Mouse (Mus musculus) intestine, embryonic 14.5 days (tissue): Measurements from ENCODE around the gene Fgfr2. TPM values are rescaled to one million over a fixed set of nuclear protein-coding genes. Genes with fewer than 3 reads are reported as not detected.

Experiments
- ATAC-seq: fragments of 200-750 bp; cut with Nextera tagmentation; replicated peaks from 2 replicates; pipeline ENCODE4 v1.8.0; 2017; ENCODE audit warnings: low read depth, moderate number of reproducible peaks, moderate TSS enrichment, moderate library complexity; ENCODE audit not compliant: low FRiP score, low TSS enrichment
- DNase-seq: peaks from one replicate; pipeline ENCODE4 v3.0.0-alpha.2; 2018; ENCODE audit warnings: low spot score
- H3K27ac ChIP-seq: fragments of 300-500 bp; sonication (generic); 2 replicates; pipeline ENCODE4 v1.5.1; 2014; ENCODE audit warnings: low read depth, mild to moderate bottlenecking, control low read depth
- H3K27me3 ChIP-seq: fragments of 300-500 bp; sonication (generic); replicated peaks from 2 replicates; pipeline ENCODE4 v1.6.1; 2014; ENCODE audit warnings: low read length, control low read depth; ENCODE audit not compliant: control insufficient read depth, insufficient read depth
- H3K36me3 ChIP-seq: fragments of 300-500 bp; sonication (generic); 2 replicates; pipeline ENCODE4 v1.6.1; 2014; ENCODE audit warnings: low read length, control low read depth; ENCODE audit not compliant: control insufficient read depth, insufficient read depth
- H3K4me1 ChIP-seq: fragments of 300-500 bp; sonication (generic); replicated peaks from 2 replicates; pipeline ENCODE4 v1.6.1; 2014; ENCODE audit warnings: low read length, control low read depth, mixed read lengths; ENCODE audit not compliant: control insufficient read depth, insufficient read depth
- H3K4me2 ChIP-seq: fragments of 300-500 bp; sonication (generic); 2 replicates; pipeline ENCODE4 v1.6.1; 2014; ENCODE audit warnings: low read length
- H3K4me3 ChIP-seq: fragments of 300-500 bp; sonication (generic); 2 replicates; pipeline ENCODE4 v1.5.1; 2014; ENCODE audit warnings: low read depth, low read length, control low read depth, mixed read lengths
- H3K9ac ChIP-seq: fragments of 300-500 bp; sonication (generic); 2 replicates; pipeline ENCODE4 v1.6.1; 2014; ENCODE audit warnings: mild to moderate bottlenecking, low read length
- H3K9me3 ChIP-seq: fragments of 300-500 bp; sonication (generic); 2 replicates; pipeline ENCODE4 v1.6.1; 2016; ENCODE audit warnings: low read length, control low read depth; ENCODE audit not compliant: control insufficient read depth
- WGBS: fragments of 180-500 bp; shearing (Covaris S2); extraction: QIAGEN DNeasy Blood & Tissue Kit; methylation state at CpG from one replicate; pipeline ENCODE4 v1.1.7; 2014; 5-methylcytosine and 5-hydroxymethylcytosine counted together
- polyA plus RNA-seq: library from polyadenylated mRNA; unstranded; fragments of >200 nt; fragmentation: Nextera tagmentation; extraction: Ambion mirVana; gene quantifications from 2 replicates; pipeline ENCODE4 v1.2.1, GENCODE M21; 2014

The Fgfr2 gene
- polyA plus RNA-seq, 1 experiment from 2014 or later = 105 TPM

DNA sequence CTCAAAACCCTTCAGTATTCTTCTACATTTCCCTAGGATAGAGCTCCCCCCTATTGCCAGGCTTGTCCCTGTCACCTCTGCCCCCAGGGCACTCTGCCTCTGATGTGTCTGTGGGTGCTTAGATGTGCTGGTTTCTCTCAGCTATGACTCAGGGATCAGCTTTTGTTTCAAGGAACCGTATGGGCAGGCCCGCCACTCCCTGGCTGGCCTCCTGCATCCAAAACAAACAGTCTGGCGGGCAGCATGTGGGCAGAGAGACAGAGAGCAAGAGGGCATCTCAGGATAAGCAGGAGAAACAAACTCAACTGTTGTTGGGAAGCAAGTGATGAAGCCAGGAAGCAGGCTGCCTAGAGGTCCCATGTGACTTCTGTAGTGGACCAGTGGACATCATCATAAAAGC is 2267.5 kb downstream of the Fgfr2 start:
- Histone ChIP-seq H3K4me1 (no peaks in the 10 kb centered on the region), H3K9ac (no peak overlapping the region), H3K27me3 (no peaks in the 10 kb centered on the region), H3K4me2 (no peak overlapping the region), H3K4me3 (no peak overlapping the region), H3K36me3 (no peaks in the 10 kb centered on the region), H3K27ac (no peak overlapping the region), H3K9me3 (no peaks in the 10 kb centered on the region)
- ATAC-seq (no peak), DNase-seq (no peak)
- WGBS = 46% methylated on average over 3 of the region's 3 CpGs

GRCm38 (mm10) chr7:130854684-130855292 is 2268.4 kb downstream of the Fgfr2 start:
- Histone ChIP-seq H3K27me3 (no peaks in the 10 kb centered on the region), H3K36me3 (no peaks in the 10 kb centered on the region), H3K9me3 (no peaks in the 10 kb centered on the region), H3K4me2 (no peak overlapping the region), H3K4me1 (no peaks in the 10 kb centered on the region), H3K4me3 (no peak overlapping the region), H3K27ac (no peak overlapping the region), H3K9ac (no peak overlapping the region)
- WGBS = 61% methylated on average over 4 of the region's 4 CpGs
- no peak for ATAC-seq
- no peak for DNase-seq

DNA sequence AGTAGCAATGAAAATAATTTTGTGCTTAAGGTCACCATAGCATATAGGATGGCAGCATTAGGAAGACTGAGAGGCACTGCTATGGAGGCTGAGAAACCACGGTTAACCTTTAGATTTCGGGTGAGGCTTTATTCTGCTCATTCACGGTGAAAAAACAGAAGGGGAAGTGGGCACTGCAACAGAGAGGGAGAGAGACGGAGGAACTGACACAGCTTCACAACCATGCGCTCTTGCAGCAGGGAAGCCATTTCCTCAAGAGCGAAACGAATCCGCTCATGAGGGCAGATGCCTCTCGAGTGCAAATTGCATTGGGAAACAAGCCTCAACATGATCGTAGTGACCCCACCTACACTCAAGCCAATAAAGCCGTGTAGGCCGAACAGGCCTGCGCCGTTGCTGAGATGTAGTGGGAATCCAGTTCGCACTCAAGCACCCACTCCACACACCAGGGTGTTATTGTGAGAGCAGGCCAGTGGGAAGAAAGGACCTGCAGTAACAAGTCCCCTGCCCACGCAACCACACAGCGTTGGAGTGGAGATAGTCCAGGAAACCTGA is 2275.9 kb downstream of the Fgfr2 start:
- no peak overlapping the region for H3K9ac ChIP-seq
- H3K27me3 ChIP-seq = no peaks in the 10 kb centered on the region
- no peaks in the 10 kb centered on the region for H3K36me3 ChIP-seq
- no peaks in the 10 kb centered on the region for H3K4me1 ChIP-seq
- H3K27ac ChIP-seq = no peak overlapping the region
- no peak overlapping the region for H3K4me2 ChIP-seq
- DNase-seq = no peak
- ATAC-seq = no peak
- 88% methylated on average over 17 of the region's 17 CpGs for WGBS
- H3K9me3 ChIP-seq = no peaks in the 10 kb centered on the region
- no peak overlapping the region for H3K4me3 ChIP-seq

DNA sequence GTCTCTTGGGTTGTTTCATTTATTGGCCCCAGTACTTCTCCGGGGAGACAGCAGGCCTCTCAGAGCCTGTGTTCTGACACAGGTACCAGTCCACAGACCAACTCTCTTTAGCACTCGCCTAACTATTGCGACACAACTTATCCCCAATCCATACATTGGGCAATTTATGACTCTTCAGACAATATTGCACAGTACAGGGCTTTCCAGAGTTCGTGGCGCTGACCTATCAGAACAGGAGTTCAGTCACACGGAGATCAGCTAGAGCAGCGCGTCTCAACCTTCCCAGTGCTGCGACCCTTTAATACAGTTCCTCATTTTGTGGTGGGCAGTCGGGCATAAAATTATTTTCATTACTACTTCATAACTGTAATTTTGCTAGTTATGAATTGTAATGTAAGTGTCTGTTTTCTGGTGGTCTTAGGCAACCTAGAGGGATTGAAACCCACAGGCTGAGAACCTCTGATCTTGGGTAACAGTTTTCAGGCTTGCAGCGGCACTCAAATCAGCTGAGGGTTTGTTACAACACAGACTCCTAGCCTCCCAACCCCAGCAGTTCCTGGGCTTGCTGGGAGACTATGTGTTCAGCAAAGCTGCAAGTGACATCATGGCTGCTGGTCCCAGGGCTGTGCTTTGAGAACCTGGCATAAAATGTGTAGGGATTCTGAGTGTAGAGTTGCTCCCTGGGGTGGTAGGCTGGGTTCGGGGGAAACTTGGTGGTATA is 2283.6 kb downstream of the Fgfr2 start:
- H3K9me3 ChIP-seq = no peaks in the 10 kb centered on the region
- ATAC-seq (no peak), DNase-seq (no peak)
- peaks cover 19% of the 10 kb centered on the region for H3K4me1 ChIP-seq
- no peaks in the 10 kb centered on the region for H3K36me3 ChIP-seq
- H3K9ac ChIP-seq = no peak overlapping the region
- H3K4me2 ChIP-seq = no peak overlapping the region
- 86% methylated on average over 12 of the region's 12 CpGs for WGBS
- H3K4me3 ChIP-seq = no peak overlapping the region
- no peaks in the 10 kb centered on the region for H3K27me3 ChIP-seq
- H3K27ac ChIP-seq = no peak overlapping the region

DNA sequence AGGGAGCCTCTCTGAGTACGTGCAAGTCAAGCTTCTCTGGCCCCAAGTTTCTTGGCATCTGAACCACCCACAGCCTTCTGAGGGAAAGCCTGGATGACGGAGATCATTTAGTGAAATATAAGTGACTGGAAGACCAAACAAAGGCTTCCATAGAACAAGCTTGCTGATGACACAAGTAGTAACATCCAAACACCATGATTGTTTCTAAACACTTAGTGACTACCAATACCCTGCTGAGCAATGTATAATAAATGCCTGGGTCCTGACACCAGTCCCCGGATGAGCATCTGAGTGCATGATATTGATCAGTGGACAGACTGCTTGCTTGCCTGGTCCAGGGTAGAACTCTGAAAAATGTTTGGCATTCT is 2284.5 kb downstream of the Fgfr2 start:
- WGBS = 76% methylated on average over 3 of the region's 3 CpGs
- H3K27me3 ChIP-seq = no peaks in the 10 kb centered on the region
- H3K36me3 ChIP-seq = no peaks in the 10 kb centered on the region
- peaks cover 19% of the 10 kb centered on the region for H3K4me1 ChIP-seq
- no peak overlapping the region for H3K4me2 ChIP-seq
- DNase-seq (no peak), ATAC-seq (no peak)
- no peak overlapping the region for H3K9ac ChIP-seq
- H3K4me3 ChIP-seq = no peak overlapping the region
- no peaks in the 10 kb centered on the region for H3K9me3 ChIP-seq
- no peak overlapping the region for H3K27ac ChIP-seq

- DNase-seq = no peak
- Histone ChIP-seq H3K4me1 (peaks cover 19% of the 10 kb centered on the region), H3K4me2 (no peak overlapping the region), H3K27me3 (no peaks in the 10 kb centered on the region), H3K27ac (no peak overlapping the region), H3K9me3 (no peaks in the 10 kb centered on the region), H3K9ac (no peak overlapping the region), H3K36me3 (no peaks in the 10 kb centered on the region), H3K4me3 (no peak overlapping the region)
- no peak for ATAC-seq
- 47% methylated on average over 12 of the region's 12 CpGs for WGBS
Observed at GRCm38 (mm10) chr7:130837941-130838657, 2285.1 kb downstream of the Fgfr2 start.

- H3K4me2 ChIP-seq = no peak overlapping the region
- H3K27me3 ChIP-seq = no peaks in the 10 kb centered on the region
- H3K9ac ChIP-seq = no peak overlapping the region
- H3K4me1 ChIP-seq = peaks cover 19% of the 10 kb centered on the region
- H3K36me3 ChIP-seq = no peaks in the 10 kb centered on the region
- ATAC-seq = no peak
- WGBS = 82% methylated on average over 9 of the region's 9 CpGs
- no peak overlapping the region for H3K4me3 ChIP-seq
- no peak for DNase-seq
- no peaks in the 10 kb centered on the region for H3K9me3 ChIP-seq
- H3K27ac ChIP-seq = no peak overlapping the region
Observed at GRCm38 (mm10) chr7:130836066-130836465, 2287.1 kb downstream of the Fgfr2 start.

- H3K36me3 ChIP-seq = no peaks in the 10 kb centered on the region
- no peaks in the 10 kb centered on the region for H3K9me3 ChIP-seq
- H3K27me3 ChIP-seq = no peaks in the 10 kb centered on the region
- peak overlapping the region; percentile 57; the same call in 1 of the 2 replicates for H3K27ac ChIP-seq
- no peak overlapping the region for H3K4me2 ChIP-seq
- H3K9ac ChIP-seq = no peak overlapping the region
- 21% methylated on average over 18 of the region's 18 CpGs for WGBS
- H3K4me1 ChIP-seq = peaks cover 19% of the 10 kb centered on the region
- no peak overlapping the region for H3K4me3 ChIP-seq
- peak; percentile 76 for DNase-seq
- 0 out of 2 replicates have a peak, but pooled peaks have one; percentile 20 for ATAC-seq
Observed at GRCm38 (mm10) chr7:130834958-130835861, 2287.9 kb downstream of the Fgfr2 start.
